Mouse (Mus musculus): ENCODE measurements around the gene Wwox.

The Wwox gene

GRCm38 (mm10) chr8:114850014-114850870 lies 410.8 kb downstream of the Wwox start:
- in situ Hi-C loops (cut with MboI, MseI): no loop called here

- in situ Hi-C loops (cut with MboI, MseI): no loop called here
These were observed 414.3 kb downstream of the Wwox start for GRCm38 (mm10) chr8:114853765-114854164.

- in situ Hi-C loops (cut with MboI, MseI): no loop called here
These were observed 416.4 kb downstream of the Wwox start for GRCm38 (mm10) chr8:114855833-114856232.

DNA sequence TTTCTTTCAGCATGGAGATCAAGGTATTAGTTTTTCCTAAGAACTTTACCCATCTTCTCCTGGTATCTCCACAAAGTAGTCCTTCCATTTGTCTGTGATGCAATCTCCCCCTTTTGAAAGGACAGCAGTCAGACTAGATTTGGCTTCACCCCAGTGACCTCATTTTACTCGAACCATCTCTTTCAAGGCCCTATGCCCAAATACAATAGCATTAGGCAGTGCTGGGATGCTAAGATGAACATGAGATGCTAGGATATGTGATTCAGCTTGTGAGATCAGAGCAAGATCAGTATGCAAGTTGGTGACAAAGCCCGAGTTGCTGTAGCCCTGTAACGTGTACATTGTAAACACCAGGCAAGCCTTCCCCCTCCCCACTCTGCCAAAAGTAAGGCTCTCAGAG lies 426.5 kb downstream of the Wwox start:
- in situ Hi-C loops (cut with MboI, MseI): no loop called here

DNA sequence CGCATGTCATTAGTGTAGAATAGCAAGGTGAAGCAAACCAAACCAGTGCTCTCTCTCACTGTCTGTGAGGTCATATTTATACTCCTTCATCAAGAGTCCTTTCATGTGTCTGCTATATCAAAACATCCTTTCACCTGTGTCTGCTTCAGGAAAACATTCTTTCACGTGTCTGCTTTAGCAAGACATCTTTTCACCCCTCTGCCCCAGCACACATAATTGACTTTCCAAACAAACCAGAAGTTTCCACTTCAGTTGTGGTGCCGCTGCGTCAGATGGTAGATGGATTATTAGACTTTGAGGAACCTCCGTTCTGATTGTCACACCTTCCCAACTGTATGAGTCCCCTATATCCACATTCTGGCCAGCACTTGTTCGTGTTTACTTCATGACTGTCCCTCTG lies 429.9 kb downstream of the Wwox start:
- in situ Hi-C loops (cut with MboI, MseI): no loop called here

- in situ Hi-C loops (cut with MboI, MseI): no loop called here
These were observed 431.0 kb downstream of the Wwox start for GRCm38 (mm10) chr8:114870410-114870809.

- in situ Hi-C loops (cut with MboI, MseI): no loop called here
These were observed 433.0 kb downstream of the Wwox start for GRCm38 (mm10) chr8:114872491-114872890.

GRCm38 (mm10) chr8:114875161-114875560 lies 435.7 kb downstream of the Wwox start:
- in situ Hi-C loops (cut with MboI, MseI): no loop called here

DNA sequence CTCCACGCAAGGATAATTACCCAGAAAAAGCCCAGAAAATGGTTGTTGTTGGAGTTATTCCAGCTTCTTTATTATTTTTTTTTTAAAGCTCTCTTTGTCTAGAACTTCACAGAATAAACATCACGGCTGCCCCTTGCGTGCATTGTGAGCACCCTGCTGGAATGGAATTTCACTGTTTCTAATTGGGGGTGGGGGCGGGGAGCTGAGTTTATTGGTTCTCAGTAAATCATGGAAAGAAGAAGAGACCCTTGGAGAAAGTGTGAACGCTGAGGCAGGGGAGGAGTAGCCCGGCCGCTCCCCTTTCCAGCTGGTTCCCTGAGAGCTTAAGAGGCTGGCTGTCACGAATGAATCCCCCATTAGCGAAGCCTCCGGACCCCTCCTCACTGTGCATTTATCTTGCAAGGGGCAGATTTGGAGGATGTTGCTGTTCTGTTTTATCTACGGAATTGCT lies 436.7 kb downstream of the Wwox start:
- in situ Hi-C loops (cut with MboI, MseI): no loop called here

DNA sequence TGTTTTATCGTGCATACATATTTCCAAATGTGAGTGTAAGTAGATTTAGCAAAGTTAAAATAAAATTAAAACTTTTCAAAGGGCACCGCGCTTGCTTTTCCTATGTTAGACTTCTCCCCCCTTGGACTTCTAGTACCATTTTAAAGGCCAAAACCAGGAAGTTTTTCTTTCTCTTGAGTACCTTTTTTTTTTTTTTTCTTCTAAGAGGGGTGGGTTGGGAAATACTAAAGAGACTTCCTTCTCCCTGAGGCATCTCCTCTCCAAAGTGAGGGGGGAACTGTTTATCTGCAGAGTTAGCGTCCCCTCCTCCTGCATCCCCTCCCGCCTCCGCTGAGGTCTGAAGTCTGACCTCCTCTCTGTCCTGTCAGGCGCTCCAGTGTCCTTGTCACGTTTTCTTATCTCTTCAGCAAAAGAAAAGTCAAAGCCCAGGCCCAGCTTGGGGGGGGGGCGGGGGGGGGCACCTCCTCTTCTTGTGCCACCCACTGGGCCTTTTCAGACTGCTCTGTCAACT lies 437.3 kb downstream of the Wwox start:
- in situ Hi-C loops (cut with MboI, MseI): no loop called here

GRCm38 (mm10) chr8:114877234-114877633 lies 437.8 kb downstream of the Wwox start:
- in situ Hi-C loops (cut with MboI, MseI): no loop called here

DNA sequence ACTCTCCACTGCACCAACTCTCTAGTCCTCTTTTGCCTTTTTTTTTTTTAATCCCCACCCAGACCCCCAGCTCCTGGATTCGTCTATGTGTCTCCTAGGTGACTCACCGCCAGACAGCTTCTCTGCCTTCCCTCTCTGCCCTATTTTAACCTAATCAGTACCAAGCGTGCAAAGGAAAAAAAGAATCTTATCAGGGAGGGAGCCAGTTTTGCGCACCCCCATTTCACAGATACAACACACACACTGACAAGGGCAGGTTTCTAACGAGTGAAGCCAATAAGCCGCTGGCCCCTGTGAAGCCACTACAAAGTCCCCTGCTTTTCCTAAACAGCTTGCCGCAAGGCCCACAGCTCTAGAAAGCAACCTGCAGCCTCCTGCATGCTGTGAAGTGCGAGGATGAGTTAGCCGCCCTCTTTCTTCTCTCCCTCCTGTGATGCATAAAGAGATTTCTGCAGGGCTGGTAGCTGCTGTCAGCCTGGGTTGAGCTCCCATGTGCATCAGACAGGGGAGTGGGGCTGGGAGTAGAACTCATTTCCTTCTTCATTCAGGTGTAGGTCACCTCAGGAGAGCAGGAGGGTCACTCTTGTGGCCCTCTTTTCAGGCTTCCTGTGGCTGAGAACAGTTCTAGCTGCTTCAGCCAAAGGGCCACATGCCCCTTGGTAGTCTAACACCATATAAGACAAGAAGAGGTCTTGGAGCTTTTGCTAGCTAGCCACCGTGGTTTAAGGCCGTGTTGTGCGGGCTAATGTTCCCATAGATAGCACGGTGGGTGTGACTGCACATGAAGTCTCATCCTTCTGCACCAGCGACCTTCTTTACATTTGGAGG lies 439.2 kb downstream of the Wwox start:
- in situ Hi-C loops (cut with MboI, MseI): no loop called here

DNA sequence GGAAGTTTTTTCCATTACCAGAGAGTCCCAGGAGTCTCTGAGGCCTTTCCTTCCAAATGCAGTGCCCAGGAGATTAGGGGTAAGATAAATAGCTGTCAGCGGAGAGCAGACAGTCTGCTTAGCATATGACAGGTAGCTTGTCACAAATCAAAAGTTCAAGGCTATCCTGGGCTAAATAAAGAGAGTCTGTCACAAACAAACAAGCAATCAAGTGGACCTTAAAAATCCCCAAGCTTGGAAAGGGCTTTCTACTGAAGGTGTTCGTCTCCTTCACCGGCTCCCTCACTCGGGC lies 439.8 kb downstream of the Wwox start:
- in situ Hi-C loops (cut with MboI, MseI): no loop called here

- in situ Hi-C loops (cut with MboI, MseI): loop anchor here (5.0 to 10.0 kb wide), 3 partner anchors 72 to 515 kb away; no protein-coding TSS in a partner anchor
These were observed 440.2 kb downstream of the Wwox start for GRCm38 (mm10) chr8:114879678-114880077.

DNA sequence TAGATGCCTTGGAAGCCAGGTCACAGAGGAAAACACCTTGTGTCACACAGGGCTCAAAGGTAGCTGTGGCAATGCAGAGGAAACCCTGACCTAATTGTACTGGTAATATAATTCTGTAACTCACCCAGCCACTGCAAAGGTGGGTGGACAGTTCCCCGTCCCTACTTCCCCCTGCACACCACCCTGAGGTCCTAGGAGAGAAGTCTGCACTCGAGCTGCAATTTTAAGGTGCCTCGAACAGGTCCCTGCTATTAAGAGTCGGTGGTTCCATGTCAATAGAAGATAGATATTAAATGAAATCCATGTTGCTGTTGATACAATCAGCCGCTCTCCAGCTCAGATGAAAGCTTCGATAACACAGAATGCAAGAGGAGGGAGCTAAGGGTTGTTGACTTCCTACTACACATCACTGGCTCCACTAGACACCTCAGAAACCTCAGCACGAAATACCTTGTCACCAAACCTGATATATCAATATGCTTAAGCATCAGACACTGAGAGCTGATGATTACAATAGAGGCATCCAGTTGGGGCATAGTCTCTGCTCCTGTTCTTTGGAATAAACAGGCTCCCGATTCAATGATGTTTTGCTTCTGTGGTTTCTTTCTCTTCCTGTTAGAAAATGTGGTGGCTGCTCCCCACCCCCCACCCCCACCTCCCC lies 441.1 kb downstream of the Wwox start:
- in situ Hi-C loops (cut with MboI, MseI): loop anchor here (5.0 to 10.0 kb wide), 3 partner anchors 73 to 514 kb away; no protein-coding TSS in a partner anchor

GRCm38 (mm10) chr8:114881891-114882401 lies 442.5 kb downstream of the Wwox start:
- in situ Hi-C loops (cut with MboI, MseI): loop anchor here (5.0 to 10.0 kb wide), 3 partner anchors 75 to 513 kb away; no protein-coding TSS in a partner anchor

DNA sequence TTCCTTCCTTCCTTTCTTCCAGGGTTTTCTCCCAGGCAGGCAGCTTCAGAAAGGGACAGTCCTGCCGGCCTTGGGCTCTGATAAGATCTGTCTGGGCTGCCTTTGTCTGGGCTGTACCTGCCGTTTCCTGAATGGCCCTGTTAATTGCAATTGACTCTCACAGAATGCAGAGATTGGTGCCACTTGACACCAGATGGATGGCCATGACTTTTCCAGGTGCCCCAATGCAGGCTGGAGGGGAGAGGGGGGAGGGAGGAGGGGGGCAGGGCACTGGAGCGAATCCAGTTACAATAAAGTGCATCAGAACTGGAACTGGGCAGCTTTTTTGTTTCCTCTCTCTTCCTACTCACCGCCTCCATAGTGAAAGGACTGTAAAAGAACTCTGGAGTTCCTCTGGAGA lies 443.0 kb downstream of the Wwox start:
- in situ Hi-C loops (cut with MboI, MseI): loop anchor here (5.0 to 10.0 kb wide), 3 partner anchors 75 to 512 kb away; no protein-coding TSS in a partner anchor

DNA sequence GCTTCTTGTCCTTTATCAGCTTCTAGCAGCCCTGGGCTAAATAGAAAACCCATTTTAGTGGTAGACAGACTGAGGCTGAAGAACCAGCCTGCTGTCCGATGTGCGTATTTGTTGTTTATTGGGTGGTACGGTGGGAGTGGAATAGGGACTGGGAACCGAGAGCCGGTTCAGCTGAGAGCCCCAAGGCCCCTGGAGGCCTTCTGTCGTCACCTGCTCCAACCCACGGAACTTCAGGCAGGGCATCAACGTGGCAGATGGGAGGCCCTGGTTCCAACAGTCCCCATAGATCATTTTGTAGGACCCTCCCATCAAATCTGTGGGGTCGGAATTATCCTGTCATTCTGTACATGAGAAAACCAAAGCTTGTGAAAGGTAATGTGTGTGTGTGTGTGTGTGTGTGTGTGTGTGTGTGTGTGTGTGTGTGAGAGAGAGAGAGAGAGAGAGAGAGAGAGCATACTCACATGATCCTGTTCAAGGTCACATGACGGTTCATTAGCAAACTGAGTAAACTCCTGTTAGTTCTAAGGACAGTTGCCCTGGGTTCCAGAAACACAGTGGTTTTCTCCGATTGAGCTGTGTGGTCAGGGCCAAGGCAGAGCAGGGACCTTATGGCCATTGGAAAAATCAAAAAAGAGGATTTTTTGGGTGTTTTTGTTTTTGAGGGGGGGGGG lies 443.6 kb downstream of the Wwox start:
- in situ Hi-C loops (cut with MboI, MseI): loop anchor here (5.0 to 10.0 kb wide), 3 partner anchors 76 to 512 kb away; no protein-coding TSS in a partner anchor

- in situ Hi-C loops (cut with MboI, MseI): loop anchor here (5.0 to 10.0 kb wide), 3 partner anchors 77 to 511 kb away; no protein-coding TSS in a partner anchor
These were observed 444.5 kb downstream of the Wwox start for GRCm38 (mm10) chr8:114883967-114884366.

GRCm38 (mm10) chr8:114885026-114885592 lies 445.7 kb downstream of the Wwox start:
- in situ Hi-C loops (cut with MboI, MseI): loop anchor here (10.0 kb wide), 2 partner anchors 180 to 510 kb away; no protein-coding TSS in a partner anchor
